Mouse (Mus musculus) ovary, adult 2 months (tissue): ENCODE data around the gene Rrp36. TPM values are rescaled to one million over a fixed set of nuclear protein-coding genes. Genes with fewer than 3 reads are reported as not detected.

Experiments
- polyA plus RNA-seq: library from polyadenylated mRNA; depleted of rRNA; stranded (reverse); fragments of >200 nt; gene quantifications from 2 replicates; pipeline ENCODE4 v1.2.3, GENCODE M21; 2012; rRNA removed

The Rrp36 gene
- 41.9 and 48.7 TPM in 2 replicates for polyA plus RNA-seq

DNA sequence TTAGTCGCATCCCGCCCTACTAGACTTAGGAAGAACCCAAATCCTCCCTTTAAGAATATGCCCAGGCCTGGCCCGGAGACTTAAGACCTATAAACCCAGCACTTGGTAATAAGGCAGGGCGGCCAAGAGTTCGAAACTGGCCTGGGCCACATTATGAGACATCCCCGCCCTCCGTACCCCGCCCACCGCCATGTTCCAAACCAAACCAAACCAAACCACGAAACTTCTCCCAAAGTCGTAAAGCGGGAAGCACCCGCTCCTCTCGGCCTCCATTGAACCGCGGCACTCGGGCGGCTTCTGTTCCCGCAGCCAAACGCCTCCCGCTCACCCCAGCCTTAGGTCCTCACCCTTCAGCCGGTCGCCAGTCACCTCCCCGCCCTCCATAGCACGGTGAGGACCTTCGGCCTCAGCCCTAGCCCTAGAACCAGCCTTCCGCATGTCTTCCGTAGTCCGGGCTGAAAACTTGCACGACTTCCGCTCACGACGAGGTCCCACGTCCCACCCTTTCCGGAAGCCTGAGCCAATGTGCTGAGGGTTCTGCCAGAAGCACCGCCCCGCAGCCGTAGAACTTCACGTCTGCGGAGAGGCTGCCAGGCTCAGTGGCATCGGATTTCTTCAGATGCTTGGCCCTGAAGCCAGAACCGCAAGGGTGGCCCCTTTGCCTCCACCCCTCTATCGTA lies at the start of gene Rrp36:
TSS of gene Rrp36 (minus strand) at position 503 of the 680 bp plus-strand sequence.

GRCm38 (mm10) chr17:46710959-46711597 lies 36.9 kb upstream of the Rrp36 start, which contains the start of gene Pex6:
TSS of gene Pex6 (plus strand) at chr17:46711463.

GRCm38 (mm10) chr17:46704887-46705835 lies 31.0 kb upstream of the Rrp36 start, which contains the start of gene Ppp2r5d:
TSS of gene Ppp2r5d (minus strand) at chr17:46705111.

DNA sequence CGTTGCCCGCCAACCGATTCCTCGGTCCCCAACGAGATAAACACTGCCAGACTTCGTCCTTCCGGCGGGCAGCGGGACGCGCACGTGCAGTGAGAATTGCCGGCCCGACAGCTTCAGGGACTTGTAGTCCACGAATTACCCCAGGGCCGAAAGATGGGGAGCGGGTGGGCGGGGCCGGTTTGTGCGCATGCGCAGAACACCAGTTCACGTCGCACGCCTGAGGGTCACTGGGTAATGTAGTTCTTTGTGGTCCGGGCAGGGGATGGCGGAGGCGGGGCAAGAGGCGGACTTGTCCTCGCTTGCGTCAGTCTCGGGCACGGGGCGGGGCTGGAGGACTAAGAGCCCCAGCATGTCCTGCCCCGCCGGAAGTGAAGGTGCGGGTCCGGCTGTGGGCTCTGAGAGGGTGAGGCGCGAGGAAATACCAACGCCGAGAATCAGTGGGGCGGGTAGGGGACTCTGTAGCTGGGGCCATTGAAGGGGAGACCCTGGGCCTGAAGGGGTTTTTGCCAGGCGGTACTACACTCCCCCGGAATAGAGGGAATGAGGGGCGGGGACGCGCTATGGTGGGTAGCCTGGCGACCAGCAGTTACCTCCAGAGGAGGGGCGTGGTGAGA lies 6.7 kb upstream of the Rrp36 start, which contains the start of gene Klhdc3:
TSS of gene Klhdc3 (minus strand) at position 155 of the 614 bp plus-strand sequence.

DNA sequence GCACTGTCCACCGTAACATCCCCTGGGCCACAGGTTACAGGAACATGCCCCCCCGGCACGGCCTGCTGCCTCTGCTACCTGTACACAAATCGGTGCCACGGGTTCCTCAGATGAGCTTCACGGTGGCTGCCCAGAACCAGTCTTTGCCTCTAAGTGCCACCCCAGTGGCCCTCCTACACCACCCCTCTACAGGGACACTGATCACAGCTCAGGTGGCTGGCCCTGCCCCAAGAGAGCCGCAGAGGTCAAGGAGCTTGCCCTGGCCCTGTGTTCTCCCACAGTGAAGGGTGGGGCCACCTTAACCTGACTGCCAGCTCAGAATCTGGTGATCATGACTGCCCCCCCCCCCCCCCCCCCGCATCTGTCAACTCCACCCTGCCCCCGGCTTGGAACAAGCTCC lies 4.3 kb upstream of the Rrp36 start, which contains the start of gene Mea1:
TSS of gene Mea1 (plus strand) at position 378 of the 400 bp plus-strand sequence.

DNA sequence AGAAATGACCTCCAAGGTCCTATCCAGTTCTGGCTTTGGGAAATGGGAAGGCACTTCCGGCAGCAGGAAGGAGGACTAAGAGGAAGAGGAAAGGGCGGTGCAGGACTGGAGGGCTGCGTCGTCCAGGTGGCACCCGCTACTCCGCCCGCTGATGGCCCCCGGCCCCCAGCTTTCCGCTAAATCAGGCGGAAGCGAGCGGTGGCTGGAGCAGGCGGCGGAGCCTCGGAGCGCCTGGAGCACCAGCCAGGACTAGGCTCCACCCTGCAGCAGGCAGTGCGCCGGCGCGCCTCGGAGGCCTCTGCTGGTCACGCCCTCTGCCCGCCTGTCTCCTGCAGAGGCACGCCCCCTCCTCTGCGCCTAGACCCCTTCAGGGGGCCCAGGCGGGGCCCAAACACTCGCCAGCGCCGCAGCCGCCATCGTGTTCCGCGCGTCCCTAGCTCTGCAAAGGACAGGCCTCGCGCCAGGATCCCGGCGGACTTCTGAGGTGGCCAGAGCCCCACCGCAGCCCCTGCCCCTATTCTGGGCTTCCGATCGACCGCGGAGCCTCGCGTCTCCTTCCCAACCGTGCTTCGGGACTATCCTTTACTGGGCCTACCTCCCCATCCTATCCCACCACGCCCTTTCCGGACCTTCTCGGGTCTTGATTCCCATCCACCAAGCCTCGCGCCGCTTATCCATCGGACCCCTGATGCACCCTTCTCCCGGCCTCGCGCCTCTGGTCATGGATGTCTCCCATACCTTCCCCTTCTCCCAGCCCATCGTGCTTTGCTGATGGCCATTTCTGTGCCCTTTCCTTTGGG lies 23.7 kb downstream of the Rrp36 start, which contains the start of gene Cul7:
TSS of gene Cul7 (plus strand) at position 106 of the 800 bp plus-strand sequence.

DNA sequence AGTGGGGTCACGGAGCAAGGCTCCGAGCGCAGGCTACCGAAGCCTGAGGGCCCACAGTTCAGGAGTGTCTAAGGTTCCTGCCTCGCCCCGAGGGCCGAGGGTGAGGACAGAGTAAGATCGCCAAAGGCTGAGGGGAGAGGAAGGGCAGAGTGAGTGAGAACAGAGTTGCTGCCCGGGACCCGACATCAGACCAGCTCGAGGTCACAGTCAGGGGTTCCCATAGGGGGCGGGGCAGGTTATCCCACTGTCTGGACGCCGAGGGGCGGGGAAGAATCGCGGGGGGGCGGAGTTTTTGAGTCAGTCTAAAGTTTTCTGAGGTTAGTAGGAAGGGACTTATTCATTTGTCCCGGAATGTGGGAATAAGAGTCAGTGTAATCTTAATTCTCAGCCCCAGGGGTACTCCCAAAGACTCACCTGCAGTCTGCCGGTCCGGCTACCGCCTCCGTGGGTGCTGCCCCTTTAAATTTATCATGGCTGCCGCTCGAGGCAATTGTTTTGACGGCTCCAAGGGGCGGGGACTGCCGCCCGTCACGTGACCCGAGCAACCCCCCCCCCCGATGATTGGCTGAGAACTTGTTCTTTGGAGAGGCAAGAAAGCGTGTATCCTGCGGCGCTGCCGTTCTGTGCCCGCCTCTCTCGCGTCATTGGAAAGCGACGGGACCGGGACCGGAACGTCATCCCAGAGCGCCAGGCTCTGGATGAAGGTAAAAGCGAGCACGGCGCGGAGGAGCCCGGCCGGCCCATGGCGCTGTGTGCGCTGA lies 28.4 kb downstream of the Rrp36 start, which contains the start of the genes Klc4 and Mrpl2:
TSS of gene Klc4 (minus strand) at position 462 of the 761 bp plus-strand sequence.
TSS of gene Mrpl2 (plus strand) at position 669 of the 761 bp plus-strand sequence.

DNA sequence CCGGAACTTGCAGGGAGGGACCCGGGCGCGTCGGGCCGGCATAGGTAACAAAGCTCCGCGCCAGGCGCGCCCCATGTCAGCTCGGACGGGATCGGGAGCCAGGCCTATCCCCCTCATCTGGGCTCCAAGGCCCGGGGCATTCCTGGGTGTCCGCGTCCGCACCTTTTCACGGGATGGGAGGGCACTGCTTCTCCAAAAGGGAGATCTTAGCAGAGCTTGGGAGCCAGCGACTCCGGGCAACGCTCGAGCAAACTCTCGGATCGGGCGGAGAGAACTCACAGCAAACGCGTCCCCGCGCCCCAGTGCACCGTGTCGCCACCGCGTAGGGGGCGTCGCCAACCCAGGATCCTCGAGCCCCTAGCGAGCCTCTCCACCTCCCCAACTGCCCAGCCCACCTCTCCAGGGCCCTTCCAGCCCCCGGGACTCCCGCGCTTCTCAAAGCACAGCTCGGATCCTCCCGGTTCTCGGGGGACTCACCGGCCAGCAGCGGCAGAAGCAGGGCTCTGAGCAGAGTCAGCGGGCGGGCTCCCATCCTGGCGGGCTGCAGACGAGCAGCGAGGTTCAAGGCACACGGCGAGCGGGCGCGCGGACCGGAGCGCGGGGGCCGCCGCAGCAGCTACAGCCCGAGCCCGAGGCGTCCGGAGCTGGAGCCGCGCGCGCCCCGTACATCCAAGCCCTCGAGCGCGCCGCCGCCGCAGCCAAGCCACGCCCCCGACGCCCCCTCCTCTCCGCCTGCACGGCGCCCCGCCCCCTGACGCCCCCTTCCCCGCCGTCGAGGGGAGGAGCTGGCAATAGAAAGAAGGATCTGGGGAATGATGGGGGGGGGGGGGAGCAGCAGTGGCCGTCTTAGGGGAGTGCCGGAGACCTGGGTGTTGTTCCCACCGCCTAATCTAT lies 45.1 kb downstream of the Rrp36 start, which contains the start of gene Ptk7:
TSS of gene Ptk7 (minus strand) at position 714 of the 894 bp plus-strand sequence.

Other genes with a start within 250 kb of the Rrp36 start
- gene Crip3, start 245.4 kb downstream of the Rrp36 start, polyA plus RNA-seq = 12.5 and 15.5 TPM in 2 replicates
- not detected in 2 replicates for gene Slc22a7, start 235.9 kb downstream of the Rrp36 start, polyA plus RNA-seq
- 0.33 and 0.38 TPM in 2 replicates for gene Ttbk1, start 186.7 kb downstream of the Rrp36 start, polyA plus RNA-seq
- 14.5 and 20.1 TPM in 2 replicates for gene Dnph1, start 177.6 kb downstream of the Rrp36 start, polyA plus RNA-seq
- gene Cul9, start 128.0 kb downstream of the Rrp36 start, polyA plus RNA-seq = 50.0 and 51.9 TPM in 2 replicates
- gene Srf, start 118.2 kb downstream of the Rrp36 start, polyA plus RNA-seq = 385 and 401 TPM in 2 replicates
- gene Ptk7, start 44.8 kb downstream of the Rrp36 start, polyA plus RNA-seq = 76.6 and 82.6 TPM in 2 replicates
- gene Klc4, start 28.3 kb downstream of the Rrp36 start, polyA plus RNA-seq = 31.2 and 40.1 TPM in 2 replicates
- 113 and 159 TPM in 2 replicates for gene Mrpl2, start 28.1 kb downstream of the Rrp36 start, polyA plus RNA-seq
- 110 and 114 TPM in 2 replicates for gene Cul7, start 24.0 kb downstream of the Rrp36 start, polyA plus RNA-seq
- gene Mea1, start 4.4 kb upstream of the Rrp36 start, polyA plus RNA-seq = 53.1 and 64.5 TPM in 2 replicates
- 121 and 137 TPM in 2 replicates for gene Klhdc3, start 6.6 kb upstream of the Rrp36 start, polyA plus RNA-seq
- gene Ppp2r5d, start 30.8 kb upstream of the Rrp36 start, polyA plus RNA-seq = 58.2 and 71.4 TPM in 2 replicates
- gene Pex6, start 37.1 kb upstream of the Rrp36 start, polyA plus RNA-seq = 117 and 140 TPM in 2 replicates
- 3.6 and 8.5 TPM in 2 replicates for gene Gnmt, start 54.8 kb upstream of the Rrp36 start, polyA plus RNA-seq
- 54.0 and 61.7 TPM in 2 replicates for gene Cnpy3, start 77.9 kb upstream of the Rrp36 start, polyA plus RNA-seq
- gene Ptcra, start 89.4 kb upstream of the Rrp36 start, polyA plus RNA-seq = 0.10 and 0.12 TPM in 2 replicates
- 166 and 205 TPM in 2 replicates for gene 2310039H08Rik, start 98.3 kb upstream of the Rrp36 start, polyA plus RNA-seq
- 15.6 and 18.1 TPM in 2 replicates for gene Rpl7l1, start 108.3 kb upstream of the Rrp36 start, polyA plus RNA-seq
- 6.5 and 8.3 TPM in 2 replicates for gene Bicral, start 184.1 kb upstream of the Rrp36 start, polyA plus RNA-seq
- 40.5 and 41.2 TPM in 2 replicates for gene Tbcc, start 216.3 kb upstream of the Rrp36 start, polyA plus RNA-seq
- not detected in 2 replicates for gene Prph2, start 236.1 kb upstream of the Rrp36 start, polyA plus RNA-seq